ENCODE assay signal across 22 mouse cellular contexts in the genomic region with DNA sequence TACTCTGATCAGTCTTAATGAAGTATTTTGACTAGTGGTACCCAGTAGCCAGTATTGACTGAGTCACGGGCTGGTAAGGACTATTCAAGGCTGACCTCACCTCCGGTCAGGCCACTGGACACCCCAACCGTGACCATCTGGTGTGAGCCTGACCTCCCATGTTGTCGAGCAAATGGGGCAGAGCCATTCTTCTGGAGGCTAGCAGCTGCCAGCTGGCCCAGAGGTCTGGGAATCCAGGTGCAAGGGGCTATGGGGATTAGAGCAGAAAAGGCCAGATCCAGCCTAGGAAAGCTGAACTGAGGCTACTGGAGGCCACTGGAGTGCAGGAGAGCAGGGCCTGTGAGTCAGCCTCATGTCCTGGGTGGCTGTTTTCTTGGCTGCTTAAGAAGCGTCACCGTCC. TPM values are rescaled to one million over a fixed set of nuclear protein-coding genes. Genes with fewer than 3 reads are reported as not detected.
A peak's percentile ranks its signal among the peaks of the same experiment; 100 is the strongest.
DNase-seq lines count a peak whose midpoint lies in the region; ATAC-seq and TF ChIP-seq lines count a peak whose summit lies in the region.
"Had no signal": no experiment of that assay in that cellular context is flagged by ENCODE, and none has a peak within 500 bp of the region (broad histone marks: within the 10 kb centered on the region; RNA-seq: fewer than 3 reads in every experiment).

No protein-coding gene starts in this region.

- no peak overlapping the region for H3K27ac ChIP-seq in kidney, embryonic 15.5 days
- H3K27ac ChIP-seq in hindbrain, embryonic 13.5 days = no peak overlapping the region
- H3K27ac ChIP-seq: kidney, postnatal 0 days; midbrain, embryonic 13.5 days; neural tube, embryonic 13.5 days; stomach, embryonic 15.5 days had no signal

- no peak overlapping the region for H3K4me3 ChIP-seq in kidney, embryonic 15.5 days (replicated peaks)
- H3K4me3 ChIP-seq in myocyte = no peak overlapping the region
- no peak overlapping the region for H3K4me3 ChIP-seq in hindbrain, embryonic 13.5 days
- H3K4me3 ChIP-seq: midbrain, embryonic 13.5 days; neural tube, embryonic 13.5 days; stomach, embryonic 15.5 days had no signal

- H3ac ChIP-seq in myocyte (ENCODE audit: control insufficient read depth, insufficient read length) = no peak overlapping the region

- no peaks in the 10 kb centered on the region for H3K9me3 ChIP-seq in kidney, embryonic 15.5 days (replicated peaks)
- no peaks in the 10 kb centered on the region for H3K9me3 ChIP-seq in hindbrain, embryonic 13.5 days
- H3K9me3 ChIP-seq: midbrain, embryonic 13.5 days; neural tube, embryonic 13.5 days; stomach, embryonic 15.5 days had no signal

- peak; percentile 38; the same call in 1 of the 2 replicates for ATAC-seq in kidney, embryonic 15.5 days (replicated peaks; ENCODE audit: low FRiP score)
- ATAC-seq in Patski = peak; percentile 38
- ATAC-seq in hindbrain, embryonic 13.5 days (ENCODE audit: low FRiP score) = no peak
- ATAC-seq: forebrain, embryonic 14.5 days; midbrain, embryonic 13.5 days had no signal

- CTCF ChIA-PET in Patski (lab: Charles Lee) = interaction anchor here (0.9 to 2.3 kb wide), 4 partner anchors 11 to 73 kb away, joined by 3 to 15 read pairs (median 8); no protein-coding TSS in a partner anchor

- no peak overlapping the region for H3K9ac ChIP-seq in kidney, embryonic 15.5 days
- H3K9ac ChIP-seq in hindbrain, embryonic 13.5 days = no peak overlapping the region
- H3K9ac ChIP-seq: midbrain, embryonic 13.5 days; neural tube, embryonic 13.5 days; stomach, embryonic 15.5 days had no signal

- no peaks in the 10 kb centered on the region for H3K79me2 ChIP-seq in myocyte (ENCODE audit: control insufficient read depth, insufficient read depth)

- TF ChIP-seq POLR2A in myocyte (IDR thresholded peaks at IDR 0.05; ENCODE audit: insufficient read length, low read depth) = no peak

- no peak overlapping the region for H3K4me2 ChIP-seq in kidney, embryonic 15.5 days
- H3K4me2 ChIP-seq in myocyte (ENCODE audit: low read depth) = no peak overlapping the region
- no peak overlapping the region for H3K4me2 ChIP-seq in hindbrain, embryonic 13.5 days
- H3K4me2 ChIP-seq: heart, embryonic 11.5 days; liver, embryonic 11.5 days; midbrain, embryonic 13.5 days; neural tube, embryonic 13.5 days; stomach, embryonic 15.5 days had no signal

- no peaks in the 10 kb centered on the region for H3K36me3 ChIP-seq in kidney, embryonic 15.5 days
- no peaks in the 10 kb centered on the region for H3K36me3 ChIP-seq in myocyte (ENCODE audit: control insufficient read depth, insufficient read depth)
- no peaks in the 10 kb centered on the region for H3K36me3 ChIP-seq in hindbrain, embryonic 13.5 days
- H3K36me3 ChIP-seq: midbrain, embryonic 13.5 days; neural tube, embryonic 13.5 days; stomach, embryonic 15.5 days had no signal

- H3K27me3 ChIP-seq in kidney, embryonic 15.5 days = no peaks in the 10 kb centered on the region
- no peaks in the 10 kb centered on the region for H3K27me3 ChIP-seq in Patski
- no peaks in the 10 kb centered on the region for H3K27me3 ChIP-seq in myocyte (ENCODE audit: control insufficient read depth, insufficient read depth, insufficient read length)
- peaks cover 1% of the 10 kb centered on the region; the same call in 1 of the 2 replicates for H3K27me3 ChIP-seq in hindbrain, embryonic 13.5 days
- H3K27me3 ChIP-seq: midbrain, embryonic 13.5 days; stomach, embryonic 15.5 days had no signal

- POLR2A ChIA-PET in Patski (lab: Charles Lee) = interaction anchor here (2.8 kb wide), 1 partner anchor 13 kb away, joined by 11 read pairs; no protein-coding TSS in a partner anchor

- no peak for TF ChIP-seq CTCF in Patski (IDR thresholded peaks at IDR 0.05)

- peak; percentile 63 to 76 for DNase-seq in cerebellum, postnatal 10 days
- no peak for DNase-seq in cerebellum, postnatal 4 days (ENCODE audit: low spot score in 2 of 2)
- no peak for DNase-seq in kidney, adult 11 months
- peak; percentile 74 for DNase-seq in Patski (ENCODE audit: low read depth, low spot score)
- DNase-seq: adrenal gland, postnatal 36 days; kidney, adult 18-20 months; layer of hippocampus, adult 9-11 months; lung, adult 18-20 months; lung, postnatal 14 days; right cerebral cortex, adult 18-20 months; right cerebral cortex, postnatal 4 days; thymus, adult 2 months had no signal

- in situ Hi-C loops in Patski (cut with MboI; ENCODE audit: low pct_unique_long_range_greater_than_20kb) = no loop called here

- peaks cover 7% of the 10 kb centered on the region; the same call in 1 of the 2 replicates for H3K4me1 ChIP-seq in kidney, embryonic 15.5 days
- peaks cover 4% of the 10 kb centered on the region; the same call in 1 of the 2 replicates for H3K4me1 ChIP-seq in hindbrain, embryonic 13.5 days (replicated peaks)
- H3K4me1 ChIP-seq: midbrain, embryonic 13.5 days had no signal

- WGBS in kidney, embryonic 15.5 days = 45% methylated on average over 6 of the region's 6 CpGs
- WGBS in hindbrain, embryonic 13.5 days = 76% methylated on average over 6 of the region's 6 CpGs

TF ChIP-seq in myocyte, 11 proteins besides CTCF, POLR2A, EP300 and RAD21:
- TF ChIP-seq MYOG (IDR thresholded peaks at IDR 0.05; ENCODE audit: control insufficient read depth in 1 of 3, insufficient read depth in 1 of 3, insufficient read length in 2 of 3, low read depth in 2 of 3) (peak in 2 of 3 experiments; percentile 76 to 86), SRF (IDR thresholded peaks at IDR 0.05; ENCODE audit: control insufficient read depth, insufficient read length, low read depth) (no peak), MYOD1 (IDR thresholded peaks at IDR 0.05; ENCODE audit: control insufficient read depth in 1 of 3, insufficient read length in 2 of 3, low read depth in 2 of 3) (peak in 2 of 3 experiments; percentile 84 to 85), REST (IDR thresholded peaks at IDR 0.05; ENCODE audit: insufficient read depth, insufficient read length) (no peak), TCF3 (IDR thresholded peaks at IDR 0.05; ENCODE audit: insufficient read length, low read depth) (peak; percentile 79), POLR2AphosphoS2 (IDR thresholded peaks at IDR 0.05; ENCODE audit: insufficient read length, low read depth) (no peak), CEBPB (IDR thresholded peaks at IDR 0.05; ENCODE audit: insufficient read depth, poor library complexity, severe bottlenecking) (no peak), TCF12 (IDR thresholded peaks at IDR 0.05; ENCODE audit: insufficient read depth, poor library complexity, severe bottlenecking) (peak; percentile 83), E2F4 (IDR thresholded peaks at IDR 0.05; ENCODE audit: insufficient read depth) (no peak), MAX (IDR thresholded peaks at IDR 0.05; ENCODE audit: low read depth) (no peak), USF1 (IDR thresholded peaks at IDR 0.05; ENCODE audit: low read depth) (no peak)
TF ChIP-seq in myocyte: peak in this region for 4.

RNA-seq across cellular contexts. Expression of a gene that starts 6.5 kb away (rescaled TPM):
- polyA plus RNA-seq in kidney, embryonic 15.5 days (2015; fragmentation: Nextera tagmentation; extraction: Ambion mirVana) = 47.1 and 53.2 TPM in 2 replicates
- polyA plus RNA-seq in Patski (2021) (0.51 TPM), myocyte (2012; fragmentation: generic; extraction: Trizol) (469 TPM)
- polyA plus RNA-seq in hindbrain, embryonic 13.5 days (2015; fragmentation: Nextera tagmentation; extraction: Ambion mirVana) = 30.9 and 31.1 TPM in 2 replicates

RNA-seq across cellular contexts. Expression of a gene that starts 24.5 kb away (rescaled TPM):
- 36.6 and 44.5 TPM in 2 replicates for polyA plus RNA-seq in kidney, embryonic 15.5 days (2015; fragmentation: Nextera tagmentation; extraction: Ambion mirVana)
- 66.8 TPM for polyA plus RNA-seq in Patski (2021)
- polyA plus RNA-seq in myocyte (2012; fragmentation: generic; extraction: Trizol) = 89.0 TPM
- polyA plus RNA-seq in hindbrain, embryonic 13.5 days (2015; fragmentation: Nextera tagmentation; extraction: Ambion mirVana) = 10.9 and 11.3 TPM in 2 replicates

RNA-seq across cellular contexts. Expression of a gene that starts 47.5 kb away (rescaled TPM):
- polyA plus RNA-seq in kidney, embryonic 15.5 days (2015; fragmentation: Nextera tagmentation; extraction: Ambion mirVana) = 1.4 and 1.9 TPM in 2 replicates
- polyA plus RNA-seq in Patski (2021) (42.3 TPM), myocyte (2012; fragmentation: generic; extraction: Trizol) (2.0 TPM)
- polyA plus RNA-seq in hindbrain, embryonic 13.5 days (2015; fragmentation: Nextera tagmentation; extraction: Ambion mirVana) = 1.8 and 2.1 TPM in 2 replicates

Comparison
In these comparisons a context has a peak if more than half of its experiments do, and no peak if none do; other contexts are left out.
1. DNase-seq: peak in cerebellum, postnatal 10 days (2 of 2) and Patski (single experiment); none in cerebellum, postnatal 4 days (0 of 2) and kidney, adult 11 months (single experiment).
2. RNA of a gene that starts 6.5 kb away (polyA plus RNA-seq): 469 TPM in myocyte (single experiment), 47.1 to 53.2 TPM in kidney, embryonic 15.5 days and 30.9 to 31.1 TPM in hindbrain, embryonic 13.5 days; 0.51 TPM in Patski (single experiment); every median in the first group is over 10 times any median in the second.
3. RNA of a gene that starts 47.5 kb away (polyA plus RNA-seq): 42.3 TPM in Patski (single experiment); 1.8 to 2.1 TPM in hindbrain, embryonic 13.5 days, 2.0 TPM in myocyte (single experiment) and 1.4 to 1.9 TPM in kidney, embryonic 15.5 days; every median in the first group is over 10 times any median in the second.